Mouse (Mus musculus): ENCODE results near the gene Rnls. TPM values are rescaled to one million over a fixed set of nuclear protein-coding genes. Genes with fewer than 3 reads are reported as not detected.

Rnls gene
- polyA plus RNA-seq, 1 experiment from 2014 or later = 4.7 TPM

DNA sequence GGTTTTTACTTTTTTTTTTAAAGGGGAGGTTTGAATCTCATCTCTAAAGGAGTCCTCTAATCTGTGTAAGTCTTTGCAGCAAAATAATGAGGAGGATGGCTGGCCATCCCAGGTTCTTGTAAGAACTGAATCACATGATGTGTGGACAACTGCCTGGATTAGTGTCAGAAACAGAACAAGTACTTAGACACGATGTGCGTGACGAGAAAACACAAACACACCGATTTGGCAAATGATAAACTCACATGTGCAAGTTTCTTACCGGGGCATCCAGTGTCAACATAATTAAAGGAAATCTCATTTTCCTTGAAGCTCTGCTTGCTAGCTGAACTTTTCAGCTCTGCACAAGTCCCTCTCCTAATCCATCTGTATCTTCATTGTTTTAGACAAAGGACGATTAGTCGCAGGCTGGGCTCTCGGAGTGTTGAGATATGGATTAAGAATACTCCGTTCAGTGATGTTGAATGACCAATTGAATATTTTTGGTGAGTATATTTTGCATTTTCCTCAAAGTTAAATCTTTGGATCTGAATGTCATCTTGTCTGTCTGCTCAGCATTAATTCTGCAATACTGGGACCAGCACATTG lies 292.8 kb downstream of the Rnls start:
- H3K4me2 ChIP-seq (ENCODE audit: low read depth, low read length) = no peak overlapping the region
- no peak overlapping the region for H3K27ac ChIP-seq (replicated peaks; ENCODE audit: low read depth, low read length)
- no peak for ATAC-seq (replicated peaks; ENCODE audit: insufficient number of reproducible peaks, low FRiP score, low TSS enrichment, low read depth)
- no peak overlapping the region for H3K4me3 ChIP-seq (ENCODE audit: low read depth, low read length)
- H3K9me3 ChIP-seq (replicated peaks; ENCODE audit: control insufficient read depth, low read length) = no peaks in the 10 kb centered on the region
- no peaks in the 10 kb centered on the region for H3K27me3 ChIP-seq (ENCODE audit: control insufficient read depth, insufficient read depth, low read length)
- 65% methylated on average over 9 of the region's 9 CpGs for WGBS
- DNase-seq (ENCODE audit: low spot score) = no peak
- H3K9ac ChIP-seq (replicated peaks; ENCODE audit: low read length) = no peak overlapping the region
- H3K4me1 ChIP-seq (ENCODE audit: control insufficient read depth, insufficient read depth, low read length) = no peaks in the 10 kb centered on the region; the same call in none of the 2 replicates
- no peaks in the 10 kb centered on the region for H3K36me3 ChIP-seq (replicated peaks; ENCODE audit: control insufficient read depth, insufficient read depth, low read depth, low read length)

GRCm38 (mm10) chr19:33097691-33098090 lies 294.4 kb downstream of the Rnls start:
- DNase-seq (ENCODE audit: low spot score) (no peak), ATAC-seq (replicated peaks; ENCODE audit: insufficient number of reproducible peaks, low FRiP score, low TSS enrichment, low read depth) (no peak)
- H3K36me3 ChIP-seq (replicated peaks; ENCODE audit: control insufficient read depth, insufficient read depth, low read depth, low read length) = no peaks in the 10 kb centered on the region
- no peaks in the 10 kb centered on the region for H3K9me3 ChIP-seq (replicated peaks; ENCODE audit: control insufficient read depth, low read length)
- H3K9ac ChIP-seq (replicated peaks; ENCODE audit: low read length) = no peak overlapping the region
- 37% methylated on average over 3 of the region's 3 CpGs for WGBS
- no peak overlapping the region for H3K27ac ChIP-seq (replicated peaks; ENCODE audit: low read depth, low read length)
- no peaks in the 10 kb centered on the region; the same call in none of the 2 replicates for H3K4me1 ChIP-seq (ENCODE audit: control insufficient read depth, insufficient read depth, low read length)
- no peaks in the 10 kb centered on the region for H3K27me3 ChIP-seq (ENCODE audit: control insufficient read depth, insufficient read depth, low read length)
- no peak overlapping the region for H3K4me3 ChIP-seq (ENCODE audit: low read depth, low read length)
- no peak overlapping the region for H3K4me2 ChIP-seq (ENCODE audit: low read depth, low read length)

GRCm38 (mm10) chr19:33096581-33096980 lies 295.5 kb downstream of the Rnls start:
- H3K9me3 ChIP-seq (replicated peaks; ENCODE audit: control insufficient read depth, low read length) = no peaks in the 10 kb centered on the region
- no peak overlapping the region for H3K27ac ChIP-seq (replicated peaks; ENCODE audit: low read depth, low read length)
- H3K27me3 ChIP-seq (ENCODE audit: control insufficient read depth, insufficient read depth, low read length) = no peaks in the 10 kb centered on the region
- no peaks in the 10 kb centered on the region for H3K36me3 ChIP-seq (replicated peaks; ENCODE audit: control insufficient read depth, insufficient read depth, low read depth, low read length)
- no peak overlapping the region for H3K4me2 ChIP-seq (ENCODE audit: low read depth, low read length)
- no peak overlapping the region for H3K9ac ChIP-seq (replicated peaks; ENCODE audit: low read length)
- ATAC-seq (replicated peaks; ENCODE audit: insufficient number of reproducible peaks, low FRiP score, low TSS enrichment, low read depth) (no peak), DNase-seq (ENCODE audit: low spot score) (no peak)
- H3K4me3 ChIP-seq (ENCODE audit: low read depth, low read length) = no peak overlapping the region
- WGBS = 93% methylated on average over 5 of the region's 5 CpGs
- H3K4me1 ChIP-seq (ENCODE audit: control insufficient read depth, insufficient read depth, low read length) = no peaks in the 10 kb centered on the region

- no peak for DNase-seq (ENCODE audit: low spot score)
Measured at GRCm38 (mm10) chr19:33092575-33092974, 299.5 kb downstream of the Rnls start.

GRCm38 (mm10) chr19:33091324-33091723 lies 300.8 kb downstream of the Rnls start:
- Histone ChIP-seq H3K4me2 (ENCODE audit: low read depth, low read length) (no peak overlapping the region), H3K27ac (replicated peaks; ENCODE audit: low read depth, low read length) (no peak overlapping the region), H3K27me3 (ENCODE audit: control insufficient read depth, insufficient read depth, low read length) (no peaks in the 10 kb centered on the region), H3K4me3 (ENCODE audit: low read depth, low read length) (no peak overlapping the region), H3K4me1 (ENCODE audit: control insufficient read depth, insufficient read depth, low read length) (no peaks in the 10 kb centered on the region), H3K36me3 (replicated peaks; ENCODE audit: control insufficient read depth, insufficient read depth, low read depth, low read length) (no peaks in the 10 kb centered on the region), H3K9me3 (replicated peaks; ENCODE audit: control insufficient read depth, low read length) (no peaks in the 10 kb centered on the region), H3K9ac (replicated peaks; ENCODE audit: low read length) (no peak overlapping the region)
- WGBS = 39% methylated on average over 3 of the region's 3 CpGs
- ATAC-seq (replicated peaks; ENCODE audit: insufficient number of reproducible peaks, low FRiP score, low TSS enrichment, low read depth) (no peak), DNase-seq (ENCODE audit: low spot score) (no peak)

More at GRCm38 (mm10) chr19:33092575-33092974, 299.5 kb downstream of the Rnls start:
- H3K27ac ChIP-seq (replicated peaks; ENCODE audit: low read depth, low read length) = no peak overlapping the region
- H3K9ac ChIP-seq (replicated peaks; ENCODE audit: low read length) = no peak overlapping the region
- no peak overlapping the region for H3K4me2 ChIP-seq (ENCODE audit: low read depth, low read length)
- no peak for ATAC-seq (replicated peaks; ENCODE audit: insufficient number of reproducible peaks, low FRiP score, low TSS enrichment, low read depth)
- H3K9me3 ChIP-seq (replicated peaks; ENCODE audit: control insufficient read depth, low read length) = no peaks in the 10 kb centered on the region
- no peak overlapping the region for H3K4me3 ChIP-seq (ENCODE audit: low read depth, low read length)
- no peaks in the 10 kb centered on the region for H3K36me3 ChIP-seq (replicated peaks; ENCODE audit: control insufficient read depth, insufficient read depth, low read depth, low read length)
- no peaks in the 10 kb centered on the region for H3K27me3 ChIP-seq (ENCODE audit: control insufficient read depth, insufficient read depth, low read length)
- no peaks in the 10 kb centered on the region for H3K4me1 ChIP-seq (ENCODE audit: control insufficient read depth, insufficient read depth, low read length)

GRCm38 (mm10) chr19:33088868-33089267 lies 303.2 kb downstream of the Rnls start:
- Histone ChIP-seq H3K9me3 (replicated peaks; ENCODE audit: control insufficient read depth, low read length) (no peaks in the 10 kb centered on the region), H3K36me3 (replicated peaks; ENCODE audit: control insufficient read depth, insufficient read depth, low read depth, low read length) (no peaks in the 10 kb centered on the region), H3K4me2 (ENCODE audit: low read depth, low read length) (no peak overlapping the region), H3K4me1 (ENCODE audit: control insufficient read depth, insufficient read depth, low read length) (no peaks in the 10 kb centered on the region), H3K9ac (replicated peaks; ENCODE audit: low read length) (no peak overlapping the region), H3K27ac (replicated peaks; ENCODE audit: low read depth, low read length) (no peak overlapping the region), H3K27me3 (ENCODE audit: control insufficient read depth, insufficient read depth, low read length) (no peaks in the 10 kb centered on the region), H3K4me3 (ENCODE audit: low read depth, low read length) (no peak overlapping the region)
- DNase-seq (ENCODE audit: low spot score) (no peak), ATAC-seq (replicated peaks; ENCODE audit: insufficient number of reproducible peaks, low FRiP score, low TSS enrichment, low read depth) (no peak)
- WGBS = 83% methylated on average over 2 of the region's 2 CpGs

- no peaks in the 10 kb centered on the region for H3K9me3 ChIP-seq (replicated peaks; ENCODE audit: control insufficient read depth, low read length)
- H3K27ac ChIP-seq (replicated peaks; ENCODE audit: low read depth, low read length) = no peak overlapping the region
- H3K36me3 ChIP-seq (replicated peaks; ENCODE audit: control insufficient read depth, insufficient read depth, low read depth, low read length) = no peaks in the 10 kb centered on the region
- WGBS = 57% methylated on average over 4 of the region's 4 CpGs
- H3K4me3 ChIP-seq (ENCODE audit: low read depth, low read length) = no peak overlapping the region
- DNase-seq (ENCODE audit: low spot score) (no peak), ATAC-seq (replicated peaks; ENCODE audit: insufficient number of reproducible peaks, low FRiP score, low TSS enrichment, low read depth) (no peak)
- H3K4me2 ChIP-seq (ENCODE audit: low read depth, low read length) = no peak overlapping the region
- H3K4me1 ChIP-seq (ENCODE audit: control insufficient read depth, insufficient read depth, low read length) = no peaks in the 10 kb centered on the region
- no peak overlapping the region for H3K9ac ChIP-seq (replicated peaks; ENCODE audit: low read length)
- no peaks in the 10 kb centered on the region for H3K27me3 ChIP-seq (ENCODE audit: control insufficient read depth, insufficient read depth, low read length)
Measured at GRCm38 (mm10) chr19:33087961-33088360, 304.1 kb downstream of the Rnls start.
